Mouse (Mus musculus): ENCODE results near the gene Macrod1.

Macrod1 gene

GRCm38 (mm10) chr19:7111710-7112109 lies 55.1 kb downstream of the Macrod1 start:
- DNase-seq (ENCODE audit: low read depth, low spot score): no peak

- DNase-seq (ENCODE audit: low read depth, low spot score): no peak
These were observed 56.0 kb downstream of the Macrod1 start for GRCm38 (mm10) chr19:7112628-7113027.

- DNase-seq (ENCODE audit: low read depth, low spot score): no peak
These were observed 57.0 kb downstream of the Macrod1 start for GRCm38 (mm10) chr19:7113574-7113973.

GRCm38 (mm10) chr19:7116038-7116731 lies 59.6 kb downstream of the Macrod1 start:
- no peak for DNase-seq (ENCODE audit: low read depth, low spot score)

- DNase-seq (ENCODE audit: low read depth, low spot score): no peak
These were observed 60.5 kb downstream of the Macrod1 start for GRCm38 (mm10) chr19:7117141-7117540.

GRCm38 (mm10) chr19:7117653-7118307 lies 61.2 kb downstream of the Macrod1 start:
- no peak for DNase-seq (ENCODE audit: low read depth, low spot score)

- DNase-seq (ENCODE audit: low read depth, low spot score): no peak
These were observed 64.6 kb downstream of the Macrod1 start for GRCm38 (mm10) chr19:7121252-7121651.

- no peak for DNase-seq (ENCODE audit: low read depth, low spot score)
These were observed 65.7 kb downstream of the Macrod1 start for GRCm38 (mm10) chr19:7122277-7122676.

- no peak for DNase-seq (ENCODE audit: low read depth, low spot score)
These were observed 66.2 kb downstream of the Macrod1 start for GRCm38 (mm10) chr19:7122698-7123306.

GRCm38 (mm10) chr19:7125526-7126156 lies 69.0 kb downstream of the Macrod1 start:
- DNase-seq (ENCODE audit: low read depth, low spot score): no peak

GRCm38 (mm10) chr19:7126209-7126608 lies 69.6 kb downstream of the Macrod1 start:
- no peak for DNase-seq (ENCODE audit: low read depth, low spot score)

GRCm38 (mm10) chr19:7126933-7127332 lies 70.3 kb downstream of the Macrod1 start:
- DNase-seq (ENCODE audit: low read depth, low spot score): no peak

- DNase-seq (ENCODE audit: low read depth, low spot score): no peak
These were observed 72.2 kb downstream of the Macrod1 start for GRCm38 (mm10) chr19:7128551-7129475.

- no peak for DNase-seq (ENCODE audit: low read depth, low spot score)
These were observed 73.7 kb downstream of the Macrod1 start for GRCm38 (mm10) chr19:7130317-7130716.

GRCm38 (mm10) chr19:7133436-7133835 lies 76.8 kb downstream of the Macrod1 start:
- DNase-seq (ENCODE audit: low read depth, low spot score): no peak

GRCm38 (mm10) chr19:7134631-7135091 lies 78.1 kb downstream of the Macrod1 start:
- DNase-seq (ENCODE audit: low read depth, low spot score): no peak

- no peak for DNase-seq (ENCODE audit: low read depth, low spot score)
These were observed 78.9 kb downstream of the Macrod1 start for GRCm38 (mm10) chr19:7135525-7135924.

- DNase-seq (ENCODE audit: low read depth, low spot score): no peak
These were observed 79.4 kb downstream of the Macrod1 start for GRCm38 (mm10) chr19:7136016-7136415.

- no peak for DNase-seq (ENCODE audit: low read depth, low spot score)
These were observed 80.3 kb downstream of the Macrod1 start for GRCm38 (mm10) chr19:7136714-7137498.

GRCm38 (mm10) chr19:7138327-7138726 lies 81.7 kb downstream of the Macrod1 start:
- DNase-seq (ENCODE audit: low read depth, low spot score): no peak
